Mouse (Mus musculus) lung, embryonic 16.5 days (tissue): ENCODE measurements around the gene Micall1. TPM values are rescaled to one million over a fixed set of nuclear protein-coding genes. Genes with fewer than 3 reads are reported as not detected.
A peak's percentile ranks its signal among the peaks of the same experiment; 100 is the strongest.

Source experiments
- ATAC-seq: fragments of 200-750 bp; cut with Nextera tagmentation; 2 replicates; pipeline ENCODE4 v1.8.0; 2017; ENCODE audit warnings: low read depth, mild to moderate bottlenecking, moderate library complexity
- H3K27ac ChIP-seq: fragments of 300-500 bp; sonication (generic); 2 replicates; pipeline ENCODE4 v1.5.1; 2014; ENCODE audit warnings: mild to moderate bottlenecking, control low read depth, low read length
- H3K27me3 ChIP-seq: fragments of 300-500 bp; sonication (generic); 2 replicates; pipeline ENCODE4 v1.6.1; 2014; ENCODE audit warnings: low read depth, low read length, mixed read lengths; ENCODE audit not compliant: control insufficient read depth, insufficient read depth
- H3K36me3 ChIP-seq: fragments of 300-500 bp; sonication (generic); 2 replicates; pipeline ENCODE4 v1.6.1; 2014; ENCODE audit warnings: low read length; ENCODE audit not compliant: control insufficient read depth, insufficient read depth
- H3K4me1 ChIP-seq: fragments of 300-500 bp; sonication (generic); replicated peaks from 2 replicates; pipeline ENCODE4 v1.6.1; 2014; ENCODE audit warnings: low read length, mixed read lengths; ENCODE audit not compliant: control insufficient read depth, insufficient read depth
- H3K4me2 ChIP-seq: fragments of 300-500 bp; sonication (generic); 2 replicates; pipeline ENCODE4 v1.6.1; 2014; ENCODE audit warnings: low read depth, low read length, control low read depth
- H3K4me3 ChIP-seq: fragments of 300-500 bp; sonication (generic); 2 replicates; pipeline ENCODE4 v1.5.1; 2014; ENCODE audit warnings: mild to moderate bottlenecking, low read length, control low read depth
- H3K9ac ChIP-seq: fragments of 300-500 bp; sonication (generic); 2 replicates; pipeline ENCODE4 v1.6.1; 2014; ENCODE audit warnings: low read length, control low read depth
- H3K9me3 ChIP-seq: fragments of 300-500 bp; sonication (generic); 2 replicates; pipeline ENCODE4 v1.6.1; 2016; ENCODE audit warnings: low read length; ENCODE audit not compliant: control insufficient read depth
- WGBS: fragments of 180-500 bp; shearing (Covaris S2); extraction: QIAGEN DNeasy Blood & Tissue Kit; methylation state at CpG from one replicate; pipeline ENCODE4 v1.1.7; 2014; 5-methylcytosine and 5-hydroxymethylcytosine counted together
- polyA plus RNA-seq: library from polyadenylated mRNA; unstranded; fragments of >200 nt; fragmentation: Nextera tagmentation; extraction: Ambion mirVana; gene quantifications from 2 replicates; pipeline ENCODE4 v1.2.1, GENCODE M21; 2015

Micall1 gene
- polyA plus RNA-seq, 1 experiment from 2014 or later = 6.9 TPM

- Histone ChIP-seq H3K4me2 (no peak overlapping the region), H3K27ac (no peak overlapping the region), H3K9me3 (no peaks in the 10 kb centered on the region), H3K9ac (no peak overlapping the region), H3K36me3 (peaks cover 28% of the 10 kb centered on the region), H3K4me3 (no peak overlapping the region), H3K4me1 (no peaks in the 10 kb centered on the region), H3K27me3 (no peaks in the 10 kb centered on the region)
- 87% methylated on average over 13 of the region's 13 CpGs for WGBS
- ATAC-seq = no peak
Measured at GRCm38 (mm10) chr15:79122546-79122945, 13.8 kb downstream of the Micall1 start.

- 76% methylated on average over 6 of the region's 6 CpGs for WGBS
- no peak overlapping the region for H3K4me2 ChIP-seq
- no peak overlapping the region for H3K9ac ChIP-seq
- H3K4me1 ChIP-seq = no peaks in the 10 kb centered on the region
- peaks cover 4% of the 10 kb centered on the region; the same call in 1 of the 2 replicates for H3K9me3 ChIP-seq
- peaks cover 37% of the 10 kb centered on the region for H3K36me3 ChIP-seq
- H3K27ac ChIP-seq = no peak overlapping the region
- H3K4me3 ChIP-seq = no peak overlapping the region
- no peaks in the 10 kb centered on the region for H3K27me3 ChIP-seq
- no peak for ATAC-seq
Measured at GRCm38 (mm10) chr15:79123751-79124150, 15.1 kb downstream of the Micall1 start.

GRCm38 (mm10) chr15:79124331-79124875 lies 15.7 kb downstream of the Micall1 start:
- Histone ChIP-seq H3K4me1 (no peaks in the 10 kb centered on the region), H3K27ac (no peak overlapping the region), H3K36me3 (peaks cover 35% of the 10 kb centered on the region), H3K4me3 (no peak overlapping the region), H3K9me3 (peaks cover 4% of the 10 kb centered on the region; the same call in 1 of the 2 replicates), H3K27me3 (no peaks in the 10 kb centered on the region), H3K9ac (no peak overlapping the region), H3K4me2 (no peak overlapping the region)
- 78% methylated on average over 10 of the region's 10 CpGs for WGBS
- no peak for ATAC-seq

- Histone ChIP-seq H3K9me3 (peaks cover 4% of the 10 kb centered on the region; the same call in 1 of the 2 replicates), H3K4me2 (no peak overlapping the region), H3K4me3 (no peak overlapping the region), H3K4me1 (peaks cover 11% of the 10 kb centered on the region), H3K9ac (no peak overlapping the region), H3K36me3 (peaks cover 44% of the 10 kb centered on the region), H3K27ac (no peak overlapping the region), H3K27me3 (no peaks in the 10 kb centered on the region)
- ATAC-seq = no peak
- 73% methylated on average over 13 of the region's 13 CpGs for WGBS
Measured at GRCm38 (mm10) chr15:79126217-79126932, 17.7 kb downstream of the Micall1 start.

- no peak overlapping the region for H3K27ac ChIP-seq
- no peak overlapping the region for H3K4me3 ChIP-seq
- no peak overlapping the region for H3K4me2 ChIP-seq
- no peaks in the 10 kb centered on the region for H3K27me3 ChIP-seq
- no peak overlapping the region for H3K9ac ChIP-seq
- H3K9me3 ChIP-seq = peaks cover 4% of the 10 kb centered on the region; the same call in 1 of the 2 replicates
- peaks cover 12% of the 10 kb centered on the region for H3K4me1 ChIP-seq
- ATAC-seq = no peak
- H3K36me3 ChIP-seq = peaks cover 41% of the 10 kb centered on the region
- 92% methylated on average over 12 of the region's 12 CpGs for WGBS
Measured at GRCm38 (mm10) chr15:79127101-79127500, 18.4 kb downstream of the Micall1 start.

GRCm38 (mm10) chr15:79128208-79128607 lies 19.5 kb downstream of the Micall1 start:
- ATAC-seq = no peak
- Histone ChIP-seq H3K4me1 (peaks cover 12% of the 10 kb centered on the region), H3K27me3 (no peaks in the 10 kb centered on the region), H3K9me3 (peaks cover 4% of the 10 kb centered on the region; the same call in 1 of the 2 replicates), H3K27ac (no peak overlapping the region), H3K4me2 (no peak overlapping the region), H3K9ac (no peak overlapping the region), H3K36me3 (peaks cover 36% of the 10 kb centered on the region), H3K4me3 (no peak overlapping the region)
- WGBS = 92% methylated on average over 5 of the region's 5 CpGs

GRCm38 (mm10) chr15:79129311-79129710 lies 20.6 kb downstream of the Micall1 start:
- Histone ChIP-seq H3K27ac (no peak overlapping the region), H3K36me3 (peaks cover 37% of the 10 kb centered on the region)
- 75% methylated on average over 7 of the region's 7 CpGs for WGBS

GRCm38 (mm10) chr15:79130782-79131181 lies 22.1 kb downstream of the Micall1 start:
- Histone ChIP-seq H3K27ac (peak overlapping the region; percentile 58), H3K9me3 (peaks cover 4% of the 10 kb centered on the region; the same call in 1 of the 2 replicates), H3K4me2 (no peak overlapping the region), H3K27me3 (no peaks in the 10 kb centered on the region), H3K4me1 (peaks cover 12% of the 10 kb centered on the region), H3K9ac (0 out of 2 replicates have a peak overlapping the region, but pooled peaks have one; percentile 7), H3K4me3 (no peak overlapping the region), H3K36me3 (peaks cover 31% of the 10 kb centered on the region)
- ATAC-seq = peak; percentile 34; the same call in 1 of the 2 replicates
- WGBS = 51% methylated on average over 10 of the region's 10 CpGs

More at GRCm38 (mm10) chr15:79129311-79129710, 20.6 kb downstream of the Micall1 start:
- Histone ChIP-seq H3K4me2 (no peak overlapping the region), H3K4me3 (no peak overlapping the region), H3K4me1 (peaks cover 12% of the 10 kb centered on the region), H3K27me3 (no peaks in the 10 kb centered on the region), H3K9me3 (peaks cover 4% of the 10 kb centered on the region; the same call in 1 of the 2 replicates), H3K9ac (no peak overlapping the region)
- ATAC-seq = no peak

GRCm38 (mm10) chr15:79131442-79131841 lies 22.7 kb downstream of the Micall1 start:
- 54% methylated on average over 7 of the region's 7 CpGs for WGBS
- H3K4me2 ChIP-seq = no peak overlapping the region

More at GRCm38 (mm10) chr15:79131442-79131841, 22.7 kb downstream of the Micall1 start:
- 0 out of 2 replicates have a peak overlapping the region, but pooled peaks have one; percentile 14 for H3K9ac ChIP-seq
- H3K36me3 ChIP-seq = peaks cover 31% of the 10 kb centered on the region
- no peak overlapping the region for H3K4me3 ChIP-seq
- H3K9me3 ChIP-seq = peaks cover 4% of the 10 kb centered on the region; the same call in 1 of the 2 replicates
- peak overlapping the region; percentile 58 for H3K27ac ChIP-seq
- H3K4me1 ChIP-seq = peaks cover 14% of the 10 kb centered on the region
- H3K27me3 ChIP-seq = no peaks in the 10 kb centered on the region
- ATAC-seq = peak; percentile 59
